Mouse (Mus musculus) testis, adult 2 months (tissue): Measurements from ENCODE around the gene Pfdn5. TPM values are rescaled to one million over a fixed set of nuclear protein-coding genes. Genes with fewer than 3 reads are reported as not detected.

Experiments used
- H3K27ac ChIP-seq: fragments of 200-500 bp; 2 replicates; pipeline ENCODE4 v1.5.1; 2012; ENCODE audit warnings: low read depth, low read length; ENCODE audit not compliant: control insufficient read depth, insufficient read depth
- H3K27me3 ChIP-seq: fragments of 200-500 bp; 2 replicates; pipeline ENCODE4 v1.6.1; 2012; ENCODE audit warnings: mild to moderate bottlenecking, low read length, moderate library complexity; ENCODE audit not compliant: control insufficient read depth, insufficient read depth
- H3K36me3 ChIP-seq: fragments of 200-500 bp; 2 replicates; pipeline ENCODE4 v1.6.1; 2012; ENCODE audit warnings: mild to moderate bottlenecking, low read length; ENCODE audit not compliant: control insufficient read depth, insufficient read depth
- H3K4me1 ChIP-seq: fragments of 200-500 bp; 2 replicates; pipeline ENCODE4 v1.6.1; 2012; ENCODE audit warnings: low read length; ENCODE audit not compliant: control insufficient read depth, insufficient read depth
- H3K4me3 ChIP-seq: fragments of 200-500 bp; 2 replicates; pipeline ENCODE4 v1.5.1; 2012; ENCODE audit warnings: low read depth, mild to moderate bottlenecking, low read length, moderate library complexity, mixed read lengths; ENCODE audit not compliant: control insufficient read depth
- CTCF ChIP-seq: fragments of 200-500 bp; IDR thresholded peaks from 2 replicates; pipeline ENCODE4 v1.5.1; 2012; ENCODE audit warnings: low read depth, mild to moderate bottlenecking, inconsistent platforms, low read length, moderate library complexity; ENCODE audit not compliant: control insufficient read depth, insufficient read depth, insufficient replicate concordance
- POLR2A ChIP-seq: fragments of 200-500 bp; IDR thresholded peaks from 2 replicates; pipeline ENCODE4 v1.6.1; 2012; ENCODE audit warnings: low read depth, mild to moderate bottlenecking, inconsistent platforms, low read length, moderate library complexity; ENCODE audit not compliant: control insufficient read depth
- polyA plus RNA-seq: library from polyadenylated mRNA; depleted of rRNA; stranded (reverse); fragments of >200 nt; gene quantifications from 2 replicates; pipeline ENCODE4 v1.2.3, GENCODE M21; 2012

Pfdn5 gene
- polyA plus RNA-seq, 1 experiment = 331 TPM

- H3K4me1 ChIP-seq = peaks cover 2% of the 10 kb centered on the region; the same call in 1 of the 2 replicates
- no peaks in the 10 kb centered on the region for H3K27me3 ChIP-seq
- H3K27ac ChIP-seq = no peak overlapping the region
- TF ChIP-seq POLR2A (no peak), CTCF (no peak)
- H3K4me3 ChIP-seq = no peak overlapping the region
- no peaks in the 10 kb centered on the region for H3K36me3 ChIP-seq
Observed at GRCm38 (mm10) chr15:102364678-102365077, 38.8 kb downstream of the Pfdn5 start.

DNA sequence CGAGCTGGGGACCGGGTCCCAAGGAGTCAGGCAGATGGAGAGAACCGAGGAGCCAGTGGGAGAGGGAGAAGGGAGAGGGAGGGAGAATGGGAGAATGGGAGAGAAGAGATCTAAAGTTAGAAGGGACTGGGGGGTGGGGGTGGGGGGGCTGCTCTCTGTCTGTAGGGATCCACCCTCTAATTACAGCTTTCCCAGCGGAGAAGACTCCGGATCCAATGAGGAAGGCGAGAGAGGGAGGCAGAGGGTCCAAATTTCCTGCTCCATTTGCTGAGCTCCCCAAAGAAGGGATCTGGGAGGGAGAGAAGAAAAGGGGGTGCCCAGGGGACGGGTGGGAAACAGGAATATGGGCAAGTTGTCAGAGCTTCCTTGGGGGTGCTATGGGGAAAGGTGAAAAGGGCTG is 40.3 kb downstream of the Pfdn5 start:
- Histone ChIP-seq H3K4me3 (no peak overlapping the region), H3K36me3 (no peaks in the 10 kb centered on the region), H3K27me3 (no peaks in the 10 kb centered on the region), H3K27ac (no peak overlapping the region), H3K4me1 (peaks cover 2% of the 10 kb centered on the region; the same call in 1 of the 2 replicates)
- no peak for TF ChIP-seq CTCF
- TF ChIP-seq POLR2A = no peak

- Histone ChIP-seq H3K4me3 (no peak within 1 kb of the TSS), H3K27me3 (no peaks in the 10 kb centered on the region), H3K4me1 (peaks cover 2% of the 10 kb centered on the region; the same call in 1 of the 2 replicates), H3K27ac (no peak within 1 kb of the TSS), H3K36me3 (no peaks in the 10 kb centered on the region)
- TF ChIP-seq CTCF (no peak), POLR2A (no peak)
Observed at GRCm38 (mm10) chr15:102366733-102367344, 40.9 kb downstream of the Pfdn5 start, which contains the start of gene Sp7. Gene Sp7 (minus strand): TSS chr15:102367182.

- Histone ChIP-seq H3K36me3 (no peaks in the 10 kb centered on the region), H3K27ac (no peak overlapping the region), H3K4me1 (0 out of 2 replicates have a peak, but pooled peaks cover 2% of the 10 kb centered on the region), H3K27me3 (no peaks in the 10 kb centered on the region), H3K4me3 (no peak overlapping the region)
- TF ChIP-seq CTCF (no peak), POLR2A (no peak)
Observed at GRCm38 (mm10) chr15:102369972-102370371, 44.1 kb downstream of the Pfdn5 start.

DNA sequence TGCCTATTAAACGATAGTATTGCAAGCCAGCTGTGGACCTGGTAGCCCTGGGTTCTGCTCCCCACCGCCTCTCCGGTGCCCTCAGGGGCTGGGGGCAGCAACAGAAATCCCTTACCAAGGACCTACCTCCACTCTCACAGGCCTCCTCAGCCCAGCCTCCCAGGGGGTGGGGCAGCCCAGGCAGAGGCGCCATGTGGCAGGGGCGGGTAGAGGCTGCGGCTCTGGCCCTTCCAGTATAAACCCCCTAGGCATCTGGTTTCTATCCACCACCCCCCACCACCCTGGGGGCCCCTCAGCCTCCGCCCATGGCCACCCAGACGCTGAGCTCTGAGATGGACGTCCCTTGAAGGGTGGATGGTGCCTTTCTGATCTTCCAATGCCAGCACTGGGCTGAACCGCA is 44.8 kb downstream of the Pfdn5 start:
- TF ChIP-seq CTCF (no peak), POLR2A (no peak)
- Histone ChIP-seq H3K27me3 (no peaks in the 10 kb centered on the region), H3K4me3 (no peak overlapping the region)

GRCm38 (mm10) chr15:102376453-102377162 is 50.7 kb downstream of the Pfdn5 start:
- Histone ChIP-seq H3K27ac (peak overlapping the region; percentile 61), H3K27me3 (no peaks in the 10 kb centered on the region), H3K4me1 (peaks cover 8% of the 10 kb centered on the region), H3K4me3 (peak overlapping the region; percentile 84), H3K36me3 (no peaks in the 10 kb centered on the region)
- TF ChIP-seq POLR2A (no peak), CTCF (no peak)

More for the DNA sequence above, 44.8 kb downstream of the Pfdn5 start:
- Histone ChIP-seq H3K36me3 (no peaks in the 10 kb centered on the region), H3K4me1 (0 out of 2 replicates have a peak, but pooled peaks cover 2% of the 10 kb centered on the region), H3K27ac (no peak overlapping the region)

DNA sequence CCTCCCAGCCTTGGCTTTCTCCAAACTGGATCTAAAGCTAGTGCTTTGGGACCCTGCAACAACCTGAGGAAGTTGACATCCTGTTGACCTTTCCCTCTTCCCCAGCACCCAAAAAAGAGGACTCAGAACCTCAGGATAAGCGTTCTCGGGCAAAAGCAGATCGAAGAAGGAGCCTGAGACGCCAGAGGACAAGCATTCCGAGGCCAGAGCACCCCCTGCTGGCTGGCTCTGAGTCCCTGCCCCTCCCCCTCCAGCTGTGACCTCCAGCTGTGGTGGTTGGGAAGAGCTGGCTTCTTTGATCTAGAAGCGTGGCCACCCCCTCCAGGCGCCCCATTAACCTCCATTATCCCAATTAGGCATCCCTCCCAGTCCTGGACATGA is 51.2 kb downstream of the Pfdn5 start:
- Histone ChIP-seq H3K4me1 (peaks cover 10% of the 10 kb centered on the region), H3K27me3 (no peaks in the 10 kb centered on the region), H3K27ac (peak overlapping the region; percentile 61), H3K36me3 (no peaks in the 10 kb centered on the region), H3K4me3 (peak overlapping the region; percentile 84)
- TF ChIP-seq POLR2A (no peak), CTCF (peak; percentile 59; the same call in 1 of the 2 replicates)
